21 mouse cellular contexts compared by ENCODE assay signal in the genomic region with DNA sequence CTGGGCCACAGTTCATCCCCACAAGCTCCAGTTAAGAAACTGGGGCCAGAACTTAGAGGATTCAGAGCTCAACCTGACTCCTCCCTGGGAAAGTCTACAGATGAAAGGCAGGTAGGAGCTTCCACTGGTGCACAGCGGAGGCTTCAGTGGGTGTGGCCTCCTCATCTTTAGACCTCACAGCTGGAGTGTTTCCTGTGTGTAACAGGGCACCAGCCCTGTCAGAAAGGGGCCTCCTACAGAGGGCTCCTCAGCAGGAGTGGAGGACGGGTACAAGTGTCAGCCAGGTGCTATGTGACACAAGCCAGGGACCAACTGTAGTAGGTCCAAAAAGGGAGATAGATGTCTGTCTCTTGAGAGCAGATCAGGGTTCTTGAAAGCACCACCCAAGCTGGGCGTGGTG. TPM values are rescaled to one million over a fixed set of nuclear protein-coding genes. Genes with fewer than 3 reads are reported as not detected.
DNase-seq lines count a peak whose midpoint lies in the region; ATAC-seq lines count a peak whose summit lies in the region.
"Had no signal": no experiment of that assay in that cellular context is flagged by ENCODE, and none has a peak within 500 bp of the region (broad histone marks: within the 10 kb centered on the region; RNA-seq: fewer than 3 reads in every experiment).

No protein-coding gene starts in this region.

- peak overlapping the region; percentile 70 for H3K27ac ChIP-seq in heart, embryonic 10.5 days
- H3K27ac ChIP-seq in lung, embryonic 15.5 days = no peak overlapping the region
- no peak overlapping the region for H3K27ac ChIP-seq in forebrain, embryonic 11.5 days (ENCODE audit: low read depth, low read length)
- H3K27ac ChIP-seq: forebrain, embryonic 10.5 days; heart, embryonic 13.5 days; hindbrain, embryonic 15.5 days; macrophage; midbrain, embryonic 12.5 days; neural tube, embryonic 13.5 days had no signal

- intact Hi-C loops in heart, postnatal 10 days (cut with DNase I) = no loop called here

- H3K36me3 ChIP-seq in heart, embryonic 10.5 days = no peaks in the 10 kb centered on the region
- no peaks in the 10 kb centered on the region for H3K36me3 ChIP-seq in lung, embryonic 15.5 days
- no peaks in the 10 kb centered on the region for H3K36me3 ChIP-seq in forebrain, embryonic 11.5 days (ENCODE audit: control insufficient read depth, insufficient read depth, low read length)
- H3K36me3 ChIP-seq: forebrain, embryonic 10.5 days; heart, embryonic 13.5 days; hindbrain, embryonic 15.5 days; midbrain, embryonic 12.5 days; neural tube, embryonic 13.5 days had no signal

- H3K9me3 ChIP-seq in heart, embryonic 10.5 days = no peaks in the 10 kb centered on the region
- H3K9me3 ChIP-seq in lung, embryonic 15.5 days = no peaks in the 10 kb centered on the region
- H3K9me3 ChIP-seq in forebrain, embryonic 11.5 days (ENCODE audit: control insufficient read depth, low read length) = no peaks in the 10 kb centered on the region
- H3K9me3 ChIP-seq: forebrain, embryonic 10.5 days; heart, embryonic 13.5 days; hindbrain, embryonic 15.5 days; midbrain, embryonic 12.5 days; neural tube, embryonic 13.5 days had no signal

- WGBS in heart, embryonic 10.5 days = 40% methylated on average over 3 of the region's 3 CpGs
- WGBS in lung, embryonic 15.5 days = 67% methylated on average over 3 of the region's 3 CpGs
- 68% methylated on average over 3 of the region's 3 CpGs for WGBS in forebrain, embryonic 11.5 days

- ATAC-seq in lung, embryonic 15.5 days (ENCODE audit: borderline replicate concordance, extremely low read depth, low FRiP score, low TSS enrichment) = 0 out of 2 replicates have a peak, but pooled peaks have one; percentile 46
- peak; percentile 96 for ATAC-seq in inflammation-experienced regulatory T-cells, adult 6 months
- ATAC-seq in cerebellum, adult (ENCODE audit: insufficient number of reproducible peaks, low FRiP score, low TSS enrichment) = no peak
- no peak for ATAC-seq in forebrain, embryonic 11.5 days (replicated peaks; ENCODE audit: low FRiP score)
- ATAC-seq: liver, postnatal 0 days had no signal

- peaks cover 19% of the 10 kb centered on the region for H3K4me1 ChIP-seq in heart, embryonic 10.5 days
- peaks cover 17% of the 10 kb centered on the region for H3K4me1 ChIP-seq in lung, embryonic 15.5 days
- H3K4me1 ChIP-seq in forebrain, embryonic 11.5 days (replicated peaks; ENCODE audit: control insufficient read depth, insufficient read depth, low read length) = no peaks in the 10 kb centered on the region
- H3K4me1 ChIP-seq: hindbrain, embryonic 15.5 days; midbrain, embryonic 12.5 days had no signal

- no peak overlapping the region for H3K9ac ChIP-seq in lung, embryonic 15.5 days
- H3K9ac ChIP-seq in forebrain, embryonic 11.5 days (ENCODE audit: low read length) = no peak overlapping the region
- H3K9ac ChIP-seq: heart, embryonic 13.5 days; hindbrain, embryonic 15.5 days; liver, postnatal 0 days; midbrain, embryonic 12.5 days; neural tube, embryonic 13.5 days had no signal

- no peak overlapping the region for H3K4me3 ChIP-seq in heart, embryonic 10.5 days
- no peak overlapping the region for H3K4me3 ChIP-seq in lung, embryonic 15.5 days
- H3K4me3 ChIP-seq in forebrain, embryonic 11.5 days (ENCODE audit: low read depth, low read length) = no peak overlapping the region
- H3K4me3 ChIP-seq: forebrain, embryonic 10.5 days; heart, embryonic 13.5 days; hindbrain, embryonic 15.5 days; midbrain, embryonic 12.5 days; neural tube, embryonic 13.5 days had no signal

- H3K27me3 ChIP-seq in heart, embryonic 10.5 days (ENCODE audit: insufficient read depth, poor library complexity, severe bottlenecking) = no peaks in the 10 kb centered on the region
- no peaks in the 10 kb centered on the region for H3K27me3 ChIP-seq in lung, embryonic 15.5 days
- H3K27me3 ChIP-seq in forebrain, embryonic 11.5 days (ENCODE audit: control insufficient read depth, insufficient read depth, low read length) = no peaks in the 10 kb centered on the region
- H3K27me3 ChIP-seq: heart, embryonic 13.5 days; hindbrain, embryonic 15.5 days; midbrain, embryonic 12.5 days; neural tube, embryonic 13.5 days had no signal

- DNase-seq in heart, embryonic 10.5 days (ENCODE audit: low spot score) = no peak
- DNase-seq in heart, postnatal 10 days = no peak
- no peak for DNase-seq in lung, adult 18-20 months
- DNase-seq in thymus, postnatal 4 days = peak; percentile 74
- no peak for DNase-seq in forebrain, embryonic 11.5 days (ENCODE audit: low spot score)
- DNase-seq: cerebellum, adult 9-10 months; gastrocnemius, postnatal 10 days; kidney, adult 8-10 months; layer of hippocampus, postnatal 36 days; liver; liver, postnatal 0 days; right cerebral cortex, postnatal 14 days had no signal

- no peak overlapping the region for H3K4me2 ChIP-seq in lung, embryonic 15.5 days
- H3K4me2 ChIP-seq in forebrain, embryonic 11.5 days (ENCODE audit: low read depth, low read length, severe bottlenecking) = no peak overlapping the region
- H3K4me2 ChIP-seq: heart, embryonic 13.5 days; hindbrain, embryonic 15.5 days; midbrain, embryonic 12.5 days; neural tube, embryonic 13.5 days had no signal

RNA-seq across cellular contexts. Expression of a gene that starts 24.2 kb away (rescaled TPM):
- polyA plus RNA-seq in heart, embryonic 10.5 days (2016; fragmentation: Nextera tagmentation; extraction: Ambion mirVana) = 4.8 and 7.3 TPM in 2 replicates
- total RNA-seq in heart, postnatal 10 days (2021) = 10 to 100 TPM; 17.9 to 18.7 TPM
- 4.8 and 5.5 TPM in 2 replicates for polyA plus RNA-seq in lung, embryonic 15.5 days (2015; fragmentation: Nextera tagmentation; extraction: Ambion mirVana)
- polyA plus RNA-seq in inflammation-experienced regulatory T-cells, adult 6 months (2017; shearing (Covaris generic)) = 10 to 100 TPM; 13.6 to 50.0 (median 44.7) TPM
- polyA plus RNA-seq in forebrain, embryonic 11.5 days (2014; fragmentation: Nextera tagmentation; extraction: Ambion mirVana) = 4.4 and 5.2 TPM in 2 replicates

Comparison
In these comparisons a context has a peak if more than half of its experiments do, and no peak if none do; other contexts are left out.
1. ATAC-seq: peak in lung, embryonic 15.5 days (single experiment) and inflammation-experienced regulatory T-cells, adult 6 months (single experiment); none in cerebellum, adult (single experiment) and forebrain, embryonic 11.5 days (single experiment).